Mouse (Mus musculus): ENCODE results near the gene 9130213A22Rik. TPM values are rescaled to one million over a fixed set of nuclear protein-coding genes. Genes with fewer than 3 reads are reported as not detected.

9130213A22Rik gene
- total and polyA plus RNA-seq, 3 experiments, result 0.08 to 0.26 TPM; not detected in 1

GRCm38 (mm10) chr11:69102403-69102725 lies 20.0 kb downstream of the 9130213A22Rik start:
- Histone ChIP-seq H3K4me3 (ENCODE audit: control insufficient read depth in 1 of 2, insufficient read depth in 1 of 2, low read depth in 2 of 2, low read length in 2 of 2) (no peak overlapping the region), H3K4me1 (ENCODE audit: control insufficient read depth in 1 of 2, insufficient read depth in 2 of 2, low read length in 2 of 2) (peaks cover 14 to 21% of the 10 kb centered on the region in 2 experiments), H3K36me3 (ENCODE audit: control insufficient read depth in 1 of 2, insufficient read depth in 2 of 2, low read length in 2 of 2) (peaks cover 0 to 11% of the 10 kb centered on the region in 2 experiments; a peak in 2 of 4 replicates), H3K9ac (ENCODE audit: control insufficient read depth, low read depth, low read length, poor library complexity, severe bottlenecking) (no peak overlapping the region), H3K27ac (ENCODE audit: control insufficient read depth, low read depth, low read length) (no peak overlapping the region), H3K79me2 (ENCODE audit: control insufficient read depth, insufficient read depth, low read length, poor library complexity) (peaks cover 17% of the 10 kb centered on the region), H3K27me3 (ENCODE audit: control insufficient read depth in 1 of 2, insufficient read depth in 2 of 2, low read length in 2 of 2) (no peaks in the 10 kb centered on the region), H3K9me3 (replicated peaks; ENCODE audit: insufficient read depth, low read length) (no peaks in the 10 kb centered on the region)
- TF ChIP-seq TBP (IDR thresholded peaks at IDR 0.05; ENCODE audit: low read depth, low read length) (no peak), USF2 (IDR thresholded peaks at IDR 0.05; ENCODE audit: borderline replicate concordance in 1 of 2, insufficient read depth in 1 of 2, low read depth in 1 of 2, low read length in 2 of 2) (no peak), EP300 (IDR thresholded peaks at IDR 0.05; ENCODE audit: low read depth in 1 of 2, low read length in 2 of 2) (no peak), UBTF (IDR thresholded peaks at IDR 0.05; ENCODE audit: borderline replicate concordance, insufficient read depth, low read depth, low read length) (no peak), NELFE (IDR thresholded peaks at IDR 0.05; ENCODE audit: low read depth, low read length) (no peak), E2F4 (IDR thresholded peaks at IDR 0.05; ENCODE audit: borderline replicate concordance, low read depth, low read length) (no peak), RAD21 (IDR thresholded peaks at IDR 0.05; ENCODE audit: low read depth, low read length) (no peak), JUND (IDR thresholded peaks at IDR 0.05; ENCODE audit: low read depth, low read length) (no peak), POLR2AphosphoS5 (IDR thresholded peaks at IDR 0.05; ENCODE audit: borderline replicate concordance, low read depth, low read length) (no peak), RCOR1 (IDR thresholded peaks at IDR 0.05; ENCODE audit: low read depth, low read length) (no peak), GABPA (IDR thresholded peaks at IDR 0.05; ENCODE audit: low read depth, low read length) (no peak), MAZ (IDR thresholded peaks at IDR 0.05; ENCODE audit: low read depth, low read length) (no peak)
- DNase-seq (ENCODE audit: low read depth, low spot score), result no peak

GRCm38 (mm10) chr11:69101604-69102402 lies 20.6 kb downstream of the 9130213A22Rik start:
- TF ChIP-seq ZC3H11A (IDR thresholded peaks at IDR 0.05; ENCODE audit: low read depth, low read length), result no peak
- no peak for TF ChIP-seq CHD2 (IDR thresholded peaks at IDR 0.05; ENCODE audit: low read length)
- H3K27ac ChIP-seq (ENCODE audit: control insufficient read depth, low read depth, low read length), result no peak overlapping the region
- no peaks in the 10 kb centered on the region for H3K27me3 ChIP-seq (ENCODE audit: control insufficient read depth in 1 of 2, insufficient read depth in 2 of 2, low read length in 2 of 2)
- no peak overlapping the region for H3K9ac ChIP-seq (ENCODE audit: control insufficient read depth, low read depth, low read length, poor library complexity, severe bottlenecking)
- DNase-seq (ENCODE audit: low read depth, low spot score), result no peak
- H3K4me3 ChIP-seq (ENCODE audit: control insufficient read depth in 1 of 2, insufficient read depth in 1 of 2, low read depth in 2 of 2, low read length in 2 of 2), result no peak overlapping the region
- peaks cover 17% of the 10 kb centered on the region for H3K79me2 ChIP-seq (ENCODE audit: control insufficient read depth, insufficient read depth, low read length, poor library complexity)
- no peaks in the 10 kb centered on the region for H3K9me3 ChIP-seq (replicated peaks; ENCODE audit: insufficient read depth, low read length)
- peaks cover 14 to 21% of the 10 kb centered on the region in 2 experiments for H3K4me1 ChIP-seq (ENCODE audit: control insufficient read depth in 1 of 2, insufficient read depth in 2 of 2, low read length in 2 of 2)
- peaks cover 0 to 11% of the 10 kb centered on the region in 2 experiments; a peak in 2 of 4 replicates for H3K36me3 ChIP-seq (ENCODE audit: control insufficient read depth in 1 of 2, insufficient read depth in 2 of 2, low read length in 2 of 2)

Data from MEL (cell line).